Mouse (Mus musculus) cerebellum, postnatal 25 days (tissue): ENCODE data around the gene Leo1.
"Not testable (repeated sequence)": the region's sequence is repeated elsewhere in the genome, so short reads cannot be mapped to it uniquely, and the experiment has no call there.

Experiments
- DNase-seq, 2 experiments: peaks; one replicate each; pipeline ENCODE4 v3.0.0; 2021; ENCODE audit warnings: mixed read lengths in 2 of 2

Leo1 gene

GRCm38 (mm10) chr9:75479106-75479725 is 37.9 kb downstream of the Leo1 start:
- DNase-seq = peak; percentile 74 to 80

GRCm38 (mm10) chr9:75480536-75481075 is 39.3 kb downstream of the Leo1 start:
- DNase-seq = no peak

GRCm38 (mm10) chr9:75485231-75485630 is 43.9 kb downstream of the Leo1 start:
- peak in 1 of 2 experiments; percentile 35 for DNase-seq

- DNase-seq = not testable (repeated sequence)
Measured at GRCm38 (mm10) chr9:75488255-75488654, 46.9 kb downstream of the Leo1 start.

- peak; percentile 73 to 77 for DNase-seq
Measured at GRCm38 (mm10) chr9:75494407-75495005, 53.2 kb downstream of the Leo1 start.

- DNase-seq = no peak
Measured at GRCm38 (mm10) chr9:75495945-75496344, 54.6 kb downstream of the Leo1 start.

GRCm38 (mm10) chr9:75498571-75498970 is 57.2 kb downstream of the Leo1 start:
- no peak for DNase-seq

GRCm38 (mm10) chr9:75504311-75504710 is 63.0 kb downstream of the Leo1 start:
- DNase-seq = no peak

- peak; percentile 37 to 62 for DNase-seq
Measured at GRCm38 (mm10) chr9:75511236-75511939, 70.1 kb downstream of the Leo1 start.

GRCm38 (mm10) chr9:75515464-75516113 is 74.3 kb downstream of the Leo1 start:
- DNase-seq = peak; percentile 62 to 75
